Mouse (Mus musculus) layer of hippocampus, adult 9-11 months (tissue): ENCODE measurements at regions not wholly inside any gene's neighbourhood (a gene's known extent, or its start where the extent isn't known, plus 50 kb on each side); places are given as distances from the start of the nearest gene placed in this dataset.
"Not testable (repeated sequence)": the region's sequence is repeated elsewhere in the genome, so short reads cannot be mapped to it uniquely, and the experiment has no call there.

Experiments used
- DNase-seq: peaks from one replicate; pipeline ENCODE4 v3.0.0; 2022

DNA sequence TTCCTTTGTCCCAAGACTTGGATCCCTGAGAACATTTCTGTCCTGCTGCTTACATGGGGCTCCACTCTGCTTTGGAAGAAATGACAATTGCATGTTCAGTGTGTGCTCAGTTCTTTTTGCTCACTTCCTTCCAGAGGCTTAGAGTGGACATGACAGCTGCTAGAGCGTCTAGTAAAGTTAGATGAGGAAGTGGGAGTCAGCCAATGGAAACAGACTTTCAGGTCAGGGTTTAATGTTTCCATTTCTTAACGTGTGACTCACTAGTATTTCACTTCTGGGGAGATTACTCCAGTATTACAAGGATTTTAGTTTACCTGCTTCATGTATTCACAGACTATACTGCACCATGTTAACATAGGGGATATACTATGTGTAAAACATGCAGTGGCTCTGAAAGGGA, 759.3 kb upstream of the Gm38303 start:
- no peak for DNase-seq

DNA sequence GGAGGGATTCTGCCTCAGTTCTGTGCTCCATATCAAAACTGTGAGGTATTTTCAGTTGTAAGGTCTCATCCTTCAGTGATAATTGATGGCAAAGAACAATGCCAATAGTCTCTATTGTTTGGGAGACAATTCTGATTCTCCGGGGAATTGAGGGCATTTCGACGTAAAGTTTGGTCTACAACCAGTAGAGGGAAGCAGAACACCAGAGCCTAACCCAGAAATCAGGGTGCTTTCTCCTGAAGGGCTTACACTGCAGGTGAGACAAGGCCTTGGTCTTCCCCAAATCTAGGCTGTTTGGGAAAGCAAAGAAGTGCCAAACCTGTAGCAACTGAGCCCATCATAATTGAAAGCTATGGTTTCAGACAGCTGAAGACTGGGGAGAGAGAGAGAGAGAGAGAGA, 758.7 kb upstream of the Gm38303 start:
- DNase-seq: no peak

DNA sequence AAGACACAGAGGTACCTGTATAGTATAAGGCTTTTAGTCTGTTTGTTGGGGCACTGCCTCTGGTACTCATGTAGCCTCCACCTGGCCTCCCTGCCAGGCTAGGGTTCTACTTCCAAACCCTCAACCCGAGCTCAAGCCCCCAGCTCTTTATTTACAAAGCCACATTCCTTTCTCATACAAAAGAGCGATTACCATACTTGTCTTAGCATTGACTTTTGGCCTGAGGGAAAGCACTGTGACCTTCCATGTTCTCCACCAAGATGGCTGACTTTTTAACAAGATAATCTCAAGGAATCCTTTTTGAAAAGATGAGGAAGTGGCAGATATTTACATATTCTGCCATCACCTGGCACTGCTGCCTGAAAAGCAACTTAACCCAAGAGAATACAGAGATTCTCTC, 747.8 kb upstream of the Gm38303 start:
- no peak for DNase-seq

DNA sequence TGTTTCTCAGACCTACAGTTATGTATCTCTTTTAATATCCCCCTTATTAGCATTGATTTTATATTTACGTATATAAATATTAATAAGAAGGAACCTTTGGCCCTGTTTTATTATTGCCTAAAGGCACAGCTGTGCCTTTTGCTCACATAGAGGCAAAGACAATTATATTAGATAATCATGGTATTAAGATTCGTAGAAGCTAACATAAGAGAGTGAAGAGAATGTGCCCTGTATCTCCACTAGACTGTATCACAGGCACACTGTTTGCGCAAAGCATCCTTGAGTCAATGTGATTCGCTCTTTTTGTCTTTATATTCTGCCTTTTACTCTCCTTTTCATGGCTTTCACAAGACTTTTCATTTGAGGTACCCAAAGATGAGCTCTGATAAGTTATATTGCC, 738.5 kb upstream of the Gm38303 start:
- DNase-seq: no peak

DNA sequence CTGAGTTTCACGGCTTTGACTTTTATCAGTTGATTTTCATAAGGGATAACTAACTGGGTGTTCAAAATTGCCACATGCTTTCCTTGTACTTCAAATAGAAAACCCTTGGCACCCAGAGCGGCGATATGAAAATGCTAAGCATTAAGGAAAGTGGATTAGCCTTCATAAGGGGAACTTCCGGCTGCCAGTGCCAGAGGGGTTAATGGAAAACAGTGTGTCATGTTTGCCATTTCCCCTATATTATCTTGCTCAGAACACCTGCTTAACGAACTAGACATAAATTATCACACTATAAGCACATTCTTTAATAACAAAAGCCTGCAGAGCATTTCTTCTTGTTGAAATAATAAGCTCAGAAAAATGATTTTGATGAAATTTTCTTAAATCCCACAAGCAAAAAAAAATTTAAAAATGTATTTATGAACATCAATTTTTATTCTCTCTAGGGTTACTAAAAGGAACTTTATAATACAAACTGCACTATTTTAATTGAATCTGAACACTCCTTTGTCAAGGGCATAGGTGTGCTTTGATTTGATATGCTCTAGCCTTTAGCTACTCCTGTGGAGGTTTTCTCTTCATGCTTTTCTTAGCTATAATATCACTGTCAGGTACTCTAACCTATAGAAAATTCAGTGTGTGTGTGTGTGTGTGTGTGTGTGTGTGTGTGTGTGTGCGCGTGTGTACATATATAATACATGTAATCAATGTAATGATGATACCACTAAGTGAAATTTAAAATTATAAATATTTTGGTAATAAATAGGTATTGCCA, 699.7 kb upstream of the Gm38303 start:
- no peak for DNase-seq

DNA sequence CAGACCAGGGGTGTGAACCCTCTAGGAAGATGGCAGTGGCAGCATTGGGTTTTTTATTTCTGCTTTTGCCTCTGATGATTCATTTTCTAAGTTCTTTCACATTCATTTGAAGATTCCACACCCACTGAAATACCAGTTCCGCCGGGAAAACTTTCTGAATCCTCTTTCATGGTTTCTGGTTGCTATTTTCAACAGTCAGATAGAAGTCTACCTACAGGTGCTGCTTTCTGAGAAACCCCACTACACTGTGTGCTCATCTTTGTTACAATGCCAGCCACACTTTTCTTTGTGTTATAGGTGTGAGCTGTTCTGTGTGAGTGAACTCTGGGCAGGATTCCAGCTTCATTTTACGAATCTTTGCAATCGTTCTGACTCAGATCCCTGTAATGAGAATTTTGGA, 694.5 kb upstream of the Gm38303 start:
- no peak for DNase-seq

DNA sequence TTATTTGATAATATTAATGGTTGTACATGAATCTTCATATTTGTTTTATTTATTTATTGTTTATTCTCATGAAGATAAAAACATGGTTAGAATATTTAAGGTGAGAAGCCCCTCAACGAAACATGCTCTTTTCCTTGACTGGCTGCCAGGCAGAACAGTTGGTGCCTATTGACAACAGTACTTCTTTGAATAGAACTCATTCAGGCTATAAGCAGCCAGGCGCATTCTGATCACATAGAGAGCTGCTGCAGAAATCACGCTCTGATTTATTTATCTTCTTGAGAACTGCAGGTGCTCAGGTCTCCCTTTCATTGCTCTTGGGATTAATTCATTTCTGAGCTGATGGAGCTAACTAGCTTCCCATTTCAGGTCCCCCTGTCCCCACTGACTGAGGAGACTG, 688.9 kb upstream of the Gm38303 start:
- peak; percentile 8 for DNase-seq

DNA sequence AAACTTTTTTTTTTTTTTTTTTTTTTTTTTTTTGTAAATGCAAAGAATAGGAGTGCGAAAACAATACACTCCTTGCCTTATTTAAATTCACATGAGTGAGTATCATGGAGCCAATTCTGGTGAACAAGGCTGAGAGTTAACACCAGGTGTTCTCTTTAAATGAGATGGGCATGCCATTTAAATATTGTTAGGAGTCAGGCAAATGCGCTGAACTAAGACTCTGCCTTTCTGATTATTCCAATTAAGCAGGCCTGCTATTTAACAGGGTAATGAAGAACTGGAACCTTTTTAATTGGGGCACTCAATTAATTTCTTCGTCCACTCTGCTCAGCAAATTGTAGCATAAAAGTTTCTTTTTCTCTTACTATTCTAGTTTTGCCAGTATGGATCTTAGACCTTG, 684.6 kb upstream of the Gm38303 start:
- DNase-seq: no peak

DNA sequence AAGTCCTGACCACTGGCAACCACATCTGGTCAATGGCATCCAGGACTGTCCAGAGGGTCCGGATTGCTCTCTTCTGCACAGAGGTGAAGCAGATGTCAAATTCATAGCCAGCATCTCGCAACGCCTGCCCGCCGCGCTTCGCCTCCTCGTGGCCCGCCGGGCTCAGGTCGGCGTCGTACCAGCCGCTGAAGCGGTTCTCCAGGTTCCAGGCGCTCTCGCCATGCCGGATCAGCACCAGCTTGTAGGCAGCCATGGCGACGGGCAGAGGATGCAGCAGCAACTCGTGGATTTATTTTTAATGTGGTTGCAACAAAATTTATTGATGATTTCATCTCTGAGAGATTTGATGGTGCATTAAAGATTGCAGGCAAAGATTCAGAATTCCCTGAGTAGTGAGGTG, 679.4 kb upstream of the Gm38303 start:
- DNase-seq: not testable (repeated sequence)

DNA sequence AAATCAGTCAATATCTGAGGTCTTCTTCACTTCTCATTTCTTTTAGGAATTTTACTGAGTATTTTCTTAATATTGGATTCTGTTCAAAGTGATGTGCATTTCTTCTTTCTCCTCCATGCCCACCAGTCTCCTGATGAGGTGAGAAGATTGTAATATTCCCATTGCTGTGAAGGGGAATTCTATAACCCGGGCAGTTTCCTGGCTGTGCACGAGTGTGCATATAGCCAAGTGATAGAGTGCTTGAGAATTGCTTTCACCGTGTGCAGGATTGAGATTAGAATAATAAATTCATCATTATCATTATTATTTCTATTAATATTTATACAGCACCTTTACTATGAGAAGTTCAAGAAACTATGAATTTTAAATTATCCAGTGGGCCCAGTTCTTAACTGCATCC, 671.9 kb upstream of the Gm38303 start:
- DNase-seq: no peak

DNA sequence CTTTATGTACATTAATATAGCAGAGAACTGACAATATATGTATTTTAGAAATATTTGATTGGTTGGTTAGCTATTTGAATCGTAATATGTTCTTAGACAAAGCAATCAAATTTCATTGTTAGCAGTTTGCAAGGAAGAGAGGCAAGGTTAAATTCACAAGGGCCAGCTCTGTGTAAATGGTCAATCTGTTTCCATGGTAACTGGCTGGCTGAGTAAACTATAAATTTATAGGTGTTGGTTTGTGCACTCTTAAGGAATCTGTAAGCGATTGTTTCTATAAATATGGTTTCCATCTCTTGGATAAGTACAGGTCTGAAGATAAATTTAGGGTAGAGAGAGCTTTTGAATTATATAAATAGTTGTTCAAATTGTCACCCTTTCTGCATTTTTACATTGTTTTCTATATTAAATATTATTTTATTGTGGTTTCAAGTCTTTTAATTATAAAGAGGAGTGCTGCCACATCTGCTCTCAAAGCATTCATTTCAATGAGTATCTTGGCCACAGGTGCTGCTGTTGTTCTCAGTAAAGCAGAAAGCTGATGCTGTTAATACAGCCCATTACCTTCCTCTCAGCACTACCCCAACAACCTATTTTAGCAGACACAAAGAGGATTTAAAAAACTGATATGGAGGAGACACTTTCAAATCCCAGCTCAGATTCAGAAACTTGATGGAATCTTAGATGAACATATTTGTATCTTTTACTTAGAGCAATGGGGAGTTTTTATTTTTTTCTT, 671.2 kb upstream of the Gm38303 start:
- DNase-seq: no peak

DNA sequence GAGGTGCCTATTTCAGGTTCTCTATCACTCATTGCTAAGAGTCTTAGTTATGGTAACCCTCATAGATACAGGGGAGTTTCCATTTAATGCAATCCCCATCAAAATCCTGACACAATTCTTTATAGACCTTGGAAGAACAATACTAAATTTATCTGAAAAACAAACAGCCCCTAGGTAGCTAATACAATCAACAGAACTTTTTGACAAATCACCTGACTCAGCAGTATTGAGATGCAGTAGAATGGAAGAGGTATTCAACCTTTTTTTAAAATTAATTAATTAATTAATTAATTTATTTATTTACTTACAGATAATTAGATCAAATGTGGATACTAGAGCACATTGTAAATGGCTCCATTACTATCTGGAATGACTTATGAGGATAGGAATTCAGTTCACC, 643.5 kb upstream of the Gm38303 start:
- DNase-seq: no peak

DNA sequence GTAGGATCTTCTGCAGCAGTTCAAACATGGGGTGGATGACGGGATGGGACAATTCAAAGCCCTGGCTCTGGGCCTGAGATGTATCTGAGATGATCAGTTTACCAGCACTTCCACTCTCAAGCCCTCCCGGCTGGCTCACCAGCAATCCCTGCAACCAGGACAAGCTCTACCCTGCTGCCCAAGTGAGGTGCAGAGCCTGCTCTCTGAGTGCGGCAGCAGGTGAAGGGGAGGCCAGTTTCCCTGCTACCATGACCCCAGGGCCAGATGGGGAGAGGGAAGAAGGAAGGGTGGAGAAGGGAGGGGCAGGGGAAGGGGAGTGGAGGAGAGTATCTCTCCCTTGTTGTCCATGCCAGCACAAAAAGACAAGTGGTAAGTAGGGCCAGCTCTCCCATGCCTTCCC, 638.9 kb upstream of the Gm38303 start:
- DNase-seq: no peak

DNA sequence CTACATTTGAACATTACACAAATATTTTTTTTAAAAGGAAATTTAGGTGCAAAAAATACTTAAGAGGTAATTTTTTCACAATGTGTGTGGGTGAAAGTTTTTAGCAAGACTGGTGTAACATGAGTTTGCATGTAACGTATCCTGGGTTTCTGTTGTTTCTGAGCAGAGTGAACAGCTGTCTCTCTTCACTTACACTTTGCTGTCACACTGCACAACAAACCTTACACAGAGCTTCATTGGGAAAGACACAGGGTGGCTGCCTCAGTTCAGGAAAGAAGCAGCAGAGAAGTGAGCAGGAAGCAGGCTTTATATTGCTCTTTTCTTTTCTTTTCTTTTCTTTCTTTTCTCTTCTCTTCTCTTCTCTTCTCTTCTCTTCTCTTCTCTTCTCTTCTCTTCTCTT, 617.1 kb upstream of the Gm38303 start:
- DNase-seq: no peak

DNA sequence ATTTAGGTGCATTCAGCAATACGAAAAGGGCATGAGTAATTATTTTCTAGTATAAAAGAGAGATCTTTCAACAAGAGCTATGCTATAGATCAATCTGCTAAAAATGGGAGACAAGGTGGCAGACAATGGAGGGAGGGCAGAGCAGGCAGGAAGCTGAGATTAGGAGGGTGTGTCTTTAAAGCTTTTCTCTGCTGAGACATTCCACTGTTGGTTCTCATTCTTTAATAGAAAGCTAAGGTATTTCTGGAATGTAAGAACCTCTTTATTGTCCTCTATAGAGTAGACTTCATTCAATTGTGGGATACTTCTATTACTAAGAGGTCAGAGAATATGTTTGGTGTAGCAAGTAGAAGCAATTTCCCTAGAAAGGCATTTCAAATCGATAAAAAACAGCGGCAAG, 581.6 kb upstream of the Gm38303 start:
- DNase-seq: no peak

DNA sequence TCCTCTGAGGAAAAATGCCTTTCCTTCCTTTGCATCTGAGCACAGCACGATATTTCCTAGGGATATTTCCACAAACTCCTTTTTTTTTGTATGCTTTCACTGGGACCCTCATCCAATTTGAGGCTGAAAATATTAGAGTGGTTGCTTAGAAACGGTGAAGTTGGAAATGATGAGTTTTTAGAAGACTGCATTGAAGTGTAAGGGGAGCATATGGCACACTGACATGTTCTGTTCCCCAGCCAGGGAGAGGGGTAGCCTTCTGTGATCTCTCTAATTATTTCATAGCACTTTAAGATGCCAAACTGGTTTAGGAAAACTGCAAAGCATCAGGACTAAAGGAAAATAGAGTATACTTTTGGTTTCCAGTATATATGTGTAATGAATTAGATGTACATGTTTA, 556.5 kb upstream of the Gm38303 start:
- peak; percentile 28 for DNase-seq
